Comparison of ENCODE assay signal across 18 mouse cellular contexts in genomic region chr1:156885879-156886278, GRCm38 (mm10). TPM values are rescaled to one million over a fixed set of nuclear protein-coding genes. Genes with fewer than 3 reads are reported as not detected.
DNase-seq lines count a peak whose midpoint lies in the region; TF ChIP-seq lines count a peak whose summit lies in the region.
"Had no signal": no experiment of that assay in that cellular context is flagged by ENCODE, and none has a peak within 500 bp of the region (broad histone marks: within the 10 kb centered on the region; RNA-seq: fewer than 3 reads in every experiment).

No protein-coding gene starts in this region.

- peak; percentile 43; the same call in 1 of the 2 replicates for TF ChIP-seq CTCF in gastrocnemius, adult 2 months (IDR thresholded peaks at IDR 0.05)
- TF ChIP-seq CTCF in layer of hippocampus, adult 2 months (conservative IDR thresholded peaks at IDR 0.05), result peak; percentile 58

- no peak overlapping the region for H3K4me3 ChIP-seq in gastrocnemius, adult 2 months
- H3K4me3 ChIP-seq in layer of hippocampus, adult 2 months, result no peak overlapping the region
- H3K4me3 ChIP-seq: hindbrain, embryonic 10.5 days; limb, embryonic 15.5 days; midbrain, embryonic 10.5 days had no signal

- intact Hi-C loops in gastrocnemius, adult 2 months (cut with DNase I), result loop anchor here (5.0 kb wide), 1 partner anchor 134 kb away; no protein-coding TSS in a partner anchor
- intact Hi-C loops in gastrocnemius, postnatal 14 days (cut with DNase I; ENCODE audit: low total_unique reads), result no loop called here

- no peak for DNase-seq in gastrocnemius, adult 2 months
- no peak for DNase-seq in gastrocnemius, postnatal 14 days
- DNase-seq in layer of hippocampus, adult 2 months (ENCODE audit: low spot score in 2 of 2), result no peak
- no peak for DNase-seq in layer of hippocampus, adult 11-12 months (ENCODE audit: low spot score)
- DNase-seq in 3T3-L1 (ENCODE audit: low read depth, low spot score) (peak; percentile 19), adipocyte (ENCODE audit: low spot score) (peak; percentile 32)
- DNase-seq in layer of hippocampus, adult 9-10 months (ENCODE audit: low spot score), result no peak
- DNase-seq: adrenal gland, postnatal 25 days; cerebellum, adult 9-10 months; kidney, adult 2 months; kidney, postnatal 10 days; layer of hippocampus, postnatal 36 days; thymus, adult 2 months; thymus, postnatal 4 days had no signal

- no peak overlapping the region for H3K27ac ChIP-seq in gastrocnemius, adult 2 months
- no peak overlapping the region for H3K27ac ChIP-seq in layer of hippocampus, adult 2 months
- H3K27ac ChIP-seq: hindbrain, embryonic 10.5 days; limb, embryonic 15.5 days; liver, embryonic 14.5 days; midbrain, embryonic 10.5 days had no signal

RNA-seq across cellular contexts. Expression of gene Angptl1, which starts 47.5 kb away (rescaled TPM):
- 10 to 100 TPM in 1 of 2 experiments, 1 to 10 TPM in 1; 8.1 to 14.2 TPM for total RNA-seq in gastrocnemius, adult 2 months (2021)
- total RNA-seq in gastrocnemius, postnatal 14 days (2021), result 10 to 100 TPM; 26.8 to 38.1 TPM
- total RNA-seq in layer of hippocampus, adult 2 months (2021), result under 1 TPM; 0.79 to 0.92 TPM

RNA-seq across cellular contexts. Expression of gene Ralgps2, which starts 53.5 kb away (rescaled TPM):
- total RNA-seq in gastrocnemius, adult 2 months (2021), result 1 to 10 TPM; 1.5 to 1.9 TPM
- total RNA-seq in gastrocnemius, postnatal 14 days (2021), result 1 to 10 TPM; 5.1 to 6.4 TPM
- total RNA-seq in layer of hippocampus, adult 2 months (2021), result 10 to 100 TPM; 70.9 to 80.5 TPM

Comparison
In these comparisons a context has a peak if more than half of its experiments do, and no peak if none do; other contexts are left out.
1. DNase-seq: peak in 3T3-L1 (single experiment) and adipocyte (single experiment); none in gastrocnemius, adult 2 months (single experiment), gastrocnemius, postnatal 14 days (single experiment), layer of hippocampus, adult 2 months (0 of 2), layer of hippocampus, adult 11-12 months (single experiment) and layer of hippocampus, adult 9-10 months (single experiment).
2. RNA of gene Angptl1, which starts 47.5 kb away (total RNA-seq): 26.8 to 38.1 TPM in gastrocnemius, postnatal 14 days and 8.1 to 14.2 TPM in gastrocnemius, adult 2 months; 0.79 to 0.92 TPM in layer of hippocampus, adult 2 months; every median in the first group is over 4 times any median in the second.
3. RNA of gene Ralgps2, which starts 53.5 kb away (total RNA-seq): 70.9 to 80.5 TPM in layer of hippocampus, adult 2 months; 5.1 to 6.4 TPM in gastrocnemius, postnatal 14 days and 1.5 to 1.9 TPM in gastrocnemius, adult 2 months; every median in the first group is over 4 times any median in the second.